Mouse (Mus musculus): ENCODE data around the gene Icam4. TPM values are rescaled to one million over a fixed set of nuclear protein-coding genes. Genes with fewer than 3 reads are reported as not detected.

The Icam4 gene
- total RNA-seq, 2 experiments from 2014 or later: 112 to 164 TPM

Other genes starting within 250 kb of the Icam4 start
- gene Col5a3, start 214.3 kb upstream of the Icam4 start, total RNA-seq (2015; ENCODE audit: low replicate concordance): 1.3 TPM in 1 of 2 replicates, not detected in the other
- 0.39 TPM in 1 of 2 replicates, not detected in the other for gene Col5a3, start 214.3 kb upstream of the Icam4 start, total RNA-seq (2017; ENCODE audit: low replicate concordance)
- not detected in 2 replicates for gene Rdh8, start 210.9 kb upstream of the Icam4 start, total RNA-seq (2015; ENCODE audit: low replicate concordance)
- gene Rdh8, start 210.9 kb upstream of the Icam4 start, total RNA-seq (2017; ENCODE audit: low replicate concordance): not detected in 2 replicates
- 1.1 and 1.7 TPM in 2 replicates for gene A230050P20Rik, start 160.7 kb upstream of the Icam4 start, total RNA-seq (2015; ENCODE audit: low replicate concordance)
- gene A230050P20Rik, start 160.7 kb upstream of the Icam4 start, total RNA-seq (2017; ENCODE audit: low replicate concordance): 3.7 and 4.3 TPM in 2 replicates
- gene Angptl6, start 149.6 kb upstream of the Icam4 start, total RNA-seq (2015; ENCODE audit: low replicate concordance): not detected in 2 replicates
- gene Angptl6, start 149.6 kb upstream of the Icam4 start, total RNA-seq (2017; ENCODE audit: low replicate concordance): 0.53 TPM in 1 of 2 replicates, not detected in the other
- 6.7 and 19.1 TPM in 2 replicates for gene Ppan, start 141.2 kb upstream of the Icam4 start, total RNA-seq (2015; ENCODE audit: low replicate concordance)
- 7.1 and 16.2 TPM in 2 replicates for gene Ppan, start 141.2 kb upstream of the Icam4 start, total RNA-seq (2017; ENCODE audit: low replicate concordance)
- 47.4 and 59.5 TPM in 2 replicates for gene Eif3g, start 130.8 kb upstream of the Icam4 start, total RNA-seq (2015; ENCODE audit: low replicate concordance)
- 41.5 and 59.7 TPM in 2 replicates for gene Eif3g, start 130.8 kb upstream of the Icam4 start, total RNA-seq (2017; ENCODE audit: low replicate concordance)
- 122 and 135 TPM in 2 replicates for gene Dnmt1, start 69.5 kb upstream of the Icam4 start, total RNA-seq (2015; ENCODE audit: low replicate concordance)
- gene Dnmt1, start 69.5 kb upstream of the Icam4 start, total RNA-seq (2017; ENCODE audit: low replicate concordance): 217 and 249 TPM in 2 replicates
- gene S1pr2, start 52.6 kb upstream of the Icam4 start, total RNA-seq (2015; ENCODE audit: low replicate concordance): not detected in 2 replicates
- under 0.01 and 0.39 TPM in 2 replicates for gene S1pr2, start 52.6 kb upstream of the Icam4 start, total RNA-seq (2017; ENCODE audit: low replicate concordance)
- gene Mrpl4, start 26.6 kb upstream of the Icam4 start, total RNA-seq (2015; ENCODE audit: low replicate concordance): 13.0 and 22.0 TPM in 2 replicates
- 13.3 and 18.0 TPM in 2 replicates for gene Mrpl4, start 26.6 kb upstream of the Icam4 start, total RNA-seq (2017; ENCODE audit: low replicate concordance)
- gene Icam1, start 13.4 kb upstream of the Icam4 start, total RNA-seq (2015; ENCODE audit: low replicate concordance): 1.3 TPM in 1 of 2 replicates, not detected in the other
- gene Icam1, start 13.4 kb upstream of the Icam4 start, total RNA-seq (2017; ENCODE audit: low replicate concordance): 1.5 and 9.0 TPM in 2 replicates
- gene Icam5, start 2.7 kb downstream of the Icam4 start, total RNA-seq (2015; ENCODE audit: low replicate concordance): 1.3 and 1.4 TPM in 2 replicates
- gene Icam5, start 2.7 kb downstream of the Icam4 start, total RNA-seq (2017; ENCODE audit: low replicate concordance): 1.3 and 3.5 TPM in 2 replicates
- gene Zglp1, start 37.7 kb downstream of the Icam4 start, total RNA-seq (2015; ENCODE audit: low replicate concordance): 6.8 TPM in 1 of 2 replicates, not detected in the other
- gene Zglp1, start 37.7 kb downstream of the Icam4 start, total RNA-seq (2017; ENCODE audit: low replicate concordance): not detected in 2 replicates
- gene Gm49373, start 43.7 kb downstream of the Icam4 start, total RNA-seq (2015; ENCODE audit: low replicate concordance): not detected in 2 replicates
- not detected in 2 replicates for gene Gm49373, start 43.7 kb downstream of the Icam4 start, total RNA-seq (2017; ENCODE audit: low replicate concordance)
- 13.0 and 19.8 TPM in 2 replicates for gene Fdx1l, start 44.2 kb downstream of the Icam4 start, total RNA-seq (2015; ENCODE audit: low replicate concordance)
- gene Fdx1l, start 44.2 kb downstream of the Icam4 start, total RNA-seq (2017; ENCODE audit: low replicate concordance): 7.8 and 19.7 TPM in 2 replicates
- 30.6 and 34.0 TPM in 2 replicates for gene Gm38431, start 62.6 kb downstream of the Icam4 start, total RNA-seq (2015; ENCODE audit: low replicate concordance)
- 4.2 TPM in 1 of 2 replicates, not detected in the other for gene Gm38431, start 62.6 kb downstream of the Icam4 start, total RNA-seq (2017; ENCODE audit: low replicate concordance)
- gene Raver1, start 62.6 kb downstream of the Icam4 start, total RNA-seq (2015; ENCODE audit: low replicate concordance): 18.4 and 23.4 TPM in 2 replicates
- 21.1 and 32.5 TPM in 2 replicates for gene Raver1, start 62.6 kb downstream of the Icam4 start, total RNA-seq (2017; ENCODE audit: low replicate concordance)
- 2.5 and 5.0 TPM in 2 replicates for gene Tyk2, start 101.9 kb downstream of the Icam4 start, total RNA-seq (2015; ENCODE audit: low replicate concordance)
- 4.7 and 5.0 TPM in 2 replicates for gene Tyk2, start 101.9 kb downstream of the Icam4 start, total RNA-seq (2017; ENCODE audit: low replicate concordance)
- 28.9 and 42.9 TPM in 2 replicates for gene Cdc37, start 120.6 kb downstream of the Icam4 start, total RNA-seq (2015; ENCODE audit: low replicate concordance)
- 68.0 and 76.5 TPM in 2 replicates for gene Cdc37, start 120.6 kb downstream of the Icam4 start, total RNA-seq (2017; ENCODE audit: low replicate concordance)
- gene Pde4a, start 136.3 kb downstream of the Icam4 start, total RNA-seq (2015; ENCODE audit: low replicate concordance): 4.6 TPM in 1 of 2 replicates, not detected in the other
- gene Pde4a, start 136.3 kb downstream of the Icam4 start, total RNA-seq (2017; ENCODE audit: low replicate concordance): 0.15 and 0.39 TPM in 2 replicates
- 13.8 and 25.2 TPM in 2 replicates for gene Keap1, start 210.0 kb downstream of the Icam4 start, total RNA-seq (2015; ENCODE audit: low replicate concordance)
- gene Keap1, start 210.0 kb downstream of the Icam4 start, total RNA-seq (2017; ENCODE audit: low replicate concordance): 37.0 and 44.7 TPM in 2 replicates
- 2.5 TPM in 1 of 2 replicates, not detected in the other for gene S1pr5, start 219.1 kb downstream of the Icam4 start, total RNA-seq (2015; ENCODE audit: low replicate concordance)
- 0.13 and 0.53 TPM in 2 replicates for gene S1pr5, start 219.1 kb downstream of the Icam4 start, total RNA-seq (2017; ENCODE audit: low replicate concordance)
- gene Atg4d, start 235.9 kb downstream of the Icam4 start, total RNA-seq (2015; ENCODE audit: low replicate concordance): 49.4 and 49.5 TPM in 2 replicates
- 73.9 and 162 TPM in 2 replicates for gene Atg4d, start 235.9 kb downstream of the Icam4 start, total RNA-seq (2017; ENCODE audit: low replicate concordance)

All from erythroid progenitor cell, adult 5-6 weeks (primary cell).